Comparison of ENCODE assay signal across 13 mouse cellular contexts in the genomic region with DNA sequence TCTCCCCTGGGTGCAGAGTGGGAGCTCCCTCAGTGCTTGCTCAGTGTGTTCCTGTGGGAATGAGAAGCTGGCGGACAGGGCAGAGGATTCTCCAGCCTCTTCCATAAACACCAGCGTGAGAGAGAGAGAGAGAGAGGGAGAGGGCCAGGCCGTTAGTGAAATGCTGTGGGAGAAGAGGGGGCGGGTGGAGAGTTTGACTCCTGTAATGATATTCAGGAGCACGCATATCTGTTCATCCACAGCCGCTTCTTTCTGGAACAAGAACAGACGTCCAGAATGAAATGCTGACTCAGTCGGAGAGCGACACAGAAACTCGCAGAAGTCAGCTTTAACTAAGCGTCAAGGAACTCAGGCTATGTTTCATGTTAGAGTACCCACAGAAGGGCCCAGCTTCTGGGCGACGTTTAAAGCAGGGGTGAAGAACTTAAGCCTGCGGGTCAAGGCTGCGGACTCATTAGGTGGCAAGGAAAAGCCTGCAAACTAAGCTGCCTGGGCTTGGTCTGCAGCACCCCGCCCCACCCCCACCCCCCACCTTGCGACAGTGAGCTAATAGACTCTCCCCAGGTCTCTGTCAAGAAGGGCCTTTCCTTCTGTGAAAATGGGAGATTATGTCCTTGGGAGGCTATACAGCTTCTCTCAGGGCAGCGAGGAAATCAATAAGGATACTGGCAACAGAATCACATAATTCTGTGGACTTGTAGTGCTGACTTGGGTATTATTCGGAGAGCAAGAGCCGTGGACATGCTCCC.
A peak's percentile ranks its signal among the peaks of the same experiment; 100 is the strongest.
DNase-seq lines count a peak whose midpoint lies in the region; ATAC-seq and TF ChIP-seq lines count a peak whose summit lies in the region.
"Had no signal": no experiment of that assay in that cellular context is flagged by ENCODE, and none has a peak within 500 bp of the region (broad histone marks: within the 10 kb centered on the region; RNA-seq: fewer than 3 reads in every experiment).

No protein-coding gene starts in this region.

- H3K4me1 ChIP-seq in heart, embryonic 10.5 days, result peaks cover 9% of the 10 kb centered on the region
- H3K4me1 ChIP-seq in midbrain, postnatal 0 days (ENCODE audit: insufficient read depth, low read length), result 0 out of 2 replicates have a peak, but pooled peaks cover 2% of the 10 kb centered on the region
- H3K4me1 ChIP-seq: limb, embryonic 12.5 days had no signal

- H3K27ac ChIP-seq in heart, embryonic 10.5 days, result peak overlapping the region; percentile 56
- peak overlapping the region; percentile 43; the same call in 1 of the 2 replicates for H3K27ac ChIP-seq in layer of hippocampus, adult 2 months
- no peak overlapping the region for H3K27ac ChIP-seq in midbrain, postnatal 0 days (ENCODE audit: low read depth, low read length)
- H3K27ac ChIP-seq: limb, embryonic 12.5 days had no signal

- 33% methylated on average over 20 of the region's 20 CpGs for WGBS in heart, embryonic 10.5 days
- WGBS in midbrain, postnatal 0 days, result 35% methylated on average over 20 of the region's 20 CpGs

- H3K27me3 ChIP-seq in heart, embryonic 10.5 days (ENCODE audit: insufficient read depth, poor library complexity, severe bottlenecking), result no peaks in the 10 kb centered on the region
- no peaks in the 10 kb centered on the region for H3K27me3 ChIP-seq in midbrain, postnatal 0 days (ENCODE audit: insufficient read depth, low read length)
- H3K27me3 ChIP-seq: CH12.LX; limb, embryonic 12.5 days had no signal

- ATAC-seq in midbrain, postnatal 0 days (ENCODE audit: low FRiP score), result peak; percentile 47; the same call in 1 of the 2 replicates

- no peaks in the 10 kb centered on the region for H3K9me3 ChIP-seq in heart, embryonic 10.5 days
- no peaks in the 10 kb centered on the region for H3K9me3 ChIP-seq in midbrain, postnatal 0 days (ENCODE audit: low read length)
- H3K9me3 ChIP-seq: limb, embryonic 12.5 days had no signal

- H3K4me2 ChIP-seq in midbrain, postnatal 0 days (ENCODE audit: low read depth, low read length, poor library complexity, severe bottlenecking), result peak overlapping the region; percentile 10; the same call in 1 of the 2 replicates
- H3K4me2 ChIP-seq: limb, embryonic 12.5 days had no signal

- no peaks in the 10 kb centered on the region for H3K36me3 ChIP-seq in heart, embryonic 10.5 days
- no peaks in the 10 kb centered on the region for H3K36me3 ChIP-seq in midbrain, postnatal 0 days (ENCODE audit: insufficient read depth, low read length)
- H3K36me3 ChIP-seq: limb, embryonic 12.5 days had no signal

- no peak for TF ChIP-seq CTCF in layer of hippocampus, adult 2 months (conservative IDR thresholded peaks at IDR 0.05)
- TF ChIP-seq CTCF in brain, embryonic 14.5 days (IDR thresholded peaks at IDR 0.05; ENCODE audit: borderline replicate concordance, extremely low read depth, insufficient read depth, insufficient read length), result no peak
- no peak for TF ChIP-seq CTCF in midbrain, postnatal 0 days (IDR thresholded peaks at IDR 0.05)

- no peak for DNase-seq in heart, embryonic 10.5 days (ENCODE audit: low spot score)
- DNase-seq in heart, adult 18-20 months, result no peak
- DNase-seq in layer of hippocampus, adult 2 months (ENCODE audit: low spot score in 2 of 2), result no peak
- no peak for DNase-seq in layer of hippocampus, postnatal 10 days (ENCODE audit: low spot score in 2 of 2)
- peak; percentile 53 for DNase-seq in brain, embryonic 14.5 days (ENCODE audit: low read depth)
- no peak for DNase-seq in midbrain, postnatal 0 days (ENCODE audit: low spot score)
- DNase-seq in cerebellum, postnatal 36 days, result no peak
- DNase-seq in ovary, adult 18-20 months (ENCODE audit: low spot score), result no peak
- DNase-seq: adrenal gland, adult 2 months; cerebellum, postnatal 10 days; gastrocnemius, postnatal 10 days had no signal

- H3K4me3 ChIP-seq in heart, embryonic 10.5 days, result peak overlapping the region; percentile 29
- no peak overlapping the region for H3K4me3 ChIP-seq in layer of hippocampus, adult 2 months
- H3K4me3 ChIP-seq in midbrain, postnatal 0 days (ENCODE audit: low read depth, low read length), result no peak overlapping the region
- H3K4me3 ChIP-seq: limb, embryonic 12.5 days had no signal

- H3K9ac ChIP-seq in midbrain, postnatal 0 days (replicated peaks; ENCODE audit: low read length, poor library complexity, severe bottlenecking), result no peak overlapping the region
- H3K9ac ChIP-seq: limb, embryonic 12.5 days had no signal

- no peak for TF ChIP-seq POLR2A in brain, embryonic 14.5 days (IDR thresholded peaks at IDR 0.05; ENCODE audit: borderline replicate concordance, extremely low read depth, insufficient read depth, insufficient read length, poor library complexity, severe bottlenecking)
